Mouse (Mus musculus) limb, embryonic 15.5 days (tissue): ENCODE data around the gene Bglap3. TPM values are rescaled to one million over a fixed set of nuclear protein-coding genes. Genes with fewer than 3 reads are reported as not detected.
"Not testable (repeated sequence)": the region's sequence is repeated elsewhere in the genome, so short reads cannot be mapped to it uniquely, and the experiment has no call there.

ENCODE experiments used
- ATAC-seq: fragments of 200-750 bp; cut with Nextera tagmentation; 2 replicates; pipeline ENCODE4 v1.8.0; 2017; ENCODE audit warnings: low read depth, moderate TSS enrichment; ENCODE audit not compliant: insufficient number of reproducible peaks, low FRiP score, low TSS enrichment
- H3K27ac ChIP-seq: fragments of 300-500 bp; sonication (generic); 2 replicates; pipeline ENCODE4 v1.5.1; 2015; ENCODE audit warnings: moderate library complexity, mild to moderate bottlenecking, inconsistent platforms
- H3K27me3 ChIP-seq: fragments of 300-500 bp; sonication (generic); 2 replicates; pipeline ENCODE4 v1.6.1; 2015; ENCODE audit warnings: inconsistent platforms
- H3K36me3 ChIP-seq: fragments of 300-500 bp; sonication (generic); 2 replicates; pipeline ENCODE4 v1.6.1; 2015; ENCODE audit warnings: inconsistent platforms
- H3K4me1 ChIP-seq: fragments of 300-500 bp; sonication (generic); 2 replicates; pipeline ENCODE4 v1.6.1; 2015; ENCODE audit warnings: inconsistent platforms
- H3K4me2 ChIP-seq: fragments of 300-500 bp; sonication (generic); 2 replicates; pipeline ENCODE4 v1.6.1; 2015; ENCODE audit warnings: mild to moderate bottlenecking, inconsistent platforms
- H3K4me3 ChIP-seq: fragments of 300-500 bp; sonication (generic); 2 replicates; pipeline ENCODE4 v1.5.1; 2015; ENCODE audit warnings: mild to moderate bottlenecking, inconsistent platforms
- H3K9ac ChIP-seq: fragments of 300-500 bp; sonication (generic); 2 replicates; pipeline ENCODE4 v1.6.1; 2015; ENCODE audit warnings: inconsistent platforms
- H3K9me3 ChIP-seq: fragments of 300-500 bp; sonication (generic); 2 replicates; pipeline ENCODE4 v1.6.1; 2016; ENCODE audit warnings: inconsistent platforms
- WGBS: fragments of 180-500 bp; shearing (Covaris S2); methylation state at CpG from one replicate; pipeline ENCODE4 v1.1.7; 2015; 5-methylcytosine and 5-hydroxymethylcytosine counted together
- polyA plus RNA-seq: library from polyadenylated mRNA; unstranded; fragments of >200 nt; fragmentation: Nextera tagmentation; extraction: Ambion mirVana; gene quantifications from 2 replicates; pipeline ENCODE4 v1.2.1, GENCODE M21; 2015

The Bglap3 gene
- polyA plus RNA-seq, 1 experiment from 2014 or later, result 34.8 TPM

DNA sequence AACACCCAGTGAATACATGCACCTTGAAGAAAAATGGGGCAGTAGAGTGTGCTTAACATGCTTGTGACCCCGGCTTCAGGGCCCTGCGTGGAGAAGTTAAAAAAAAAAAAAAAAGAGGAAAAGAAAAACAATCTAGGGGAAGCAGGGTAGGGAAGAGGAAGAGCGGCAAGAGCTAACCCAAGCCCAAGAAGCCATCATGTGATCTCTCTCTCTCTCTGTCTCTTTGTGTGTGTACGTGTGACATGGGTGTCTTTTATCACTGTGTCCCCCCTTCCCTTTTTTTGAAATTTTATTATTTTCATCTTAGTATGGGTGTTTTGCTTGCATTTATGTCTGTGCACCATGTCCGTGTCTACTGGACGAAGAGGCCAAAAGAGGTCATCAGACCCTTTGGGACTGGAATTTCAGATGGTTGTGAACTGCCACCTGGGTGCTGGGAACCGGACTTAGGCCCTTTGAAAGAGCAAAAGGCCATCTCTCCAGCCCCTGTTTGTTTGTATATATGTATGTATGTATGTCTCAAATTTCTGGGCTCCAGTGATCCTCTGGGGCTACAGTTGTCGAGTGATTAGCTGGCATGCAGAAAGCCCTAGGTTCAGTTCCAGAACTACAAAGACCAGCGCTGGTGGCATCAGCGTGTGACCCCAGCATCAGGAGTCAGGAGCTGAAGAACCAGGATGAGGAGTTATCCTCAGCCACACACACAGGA, 31.1 kb upstream of the Bglap3 start:
- no peak for ATAC-seq
- no peak overlapping the region for H3K9ac ChIP-seq
- no peaks in the 10 kb centered on the region for H3K9me3 ChIP-seq
- no peak overlapping the region for H3K4me3 ChIP-seq
- no peak overlapping the region for H3K27ac ChIP-seq
- peaks cover 19% of the 10 kb centered on the region for H3K4me1 ChIP-seq
- WGBS, result 90% methylated on average over 10 of the region's 10 CpGs
- no peak overlapping the region for H3K4me2 ChIP-seq
- H3K36me3 ChIP-seq, result peaks cover 17% of the 10 kb centered on the region
- H3K27me3 ChIP-seq, result no peaks in the 10 kb centered on the region

DNA sequence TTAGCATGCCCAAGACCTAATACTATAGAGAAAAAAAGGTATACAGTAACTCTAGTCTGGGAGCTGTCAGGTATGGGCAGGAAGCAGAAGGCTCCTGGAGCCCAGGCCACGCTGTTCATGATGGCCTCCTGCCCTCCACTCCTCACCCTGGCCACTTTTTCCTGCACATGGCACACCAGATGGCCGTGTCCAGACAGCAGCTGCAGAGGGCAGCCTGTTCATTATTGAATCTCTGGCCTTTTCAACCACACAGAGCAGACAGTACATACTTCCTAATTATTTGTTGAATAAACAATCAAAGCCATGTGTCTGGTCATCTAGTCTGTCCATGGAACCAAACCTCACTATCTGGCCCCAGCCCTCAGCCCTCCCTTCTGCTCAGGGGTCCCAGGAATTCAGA, 26.1 kb upstream of the Bglap3 start:
- no peak overlapping the region for H3K9ac ChIP-seq
- H3K9me3 ChIP-seq, result no peaks in the 10 kb centered on the region
- no peak overlapping the region for H3K4me2 ChIP-seq
- H3K4me1 ChIP-seq, result no peaks in the 10 kb centered on the region
- H3K27ac ChIP-seq, result no peak overlapping the region
- 74% methylated on average over 2 of the region's 2 CpGs for WGBS
- no peaks in the 10 kb centered on the region for H3K27me3 ChIP-seq
- no peak overlapping the region for H3K4me3 ChIP-seq
- no peak for ATAC-seq
- H3K36me3 ChIP-seq, result peaks cover 29% of the 10 kb centered on the region

DNA sequence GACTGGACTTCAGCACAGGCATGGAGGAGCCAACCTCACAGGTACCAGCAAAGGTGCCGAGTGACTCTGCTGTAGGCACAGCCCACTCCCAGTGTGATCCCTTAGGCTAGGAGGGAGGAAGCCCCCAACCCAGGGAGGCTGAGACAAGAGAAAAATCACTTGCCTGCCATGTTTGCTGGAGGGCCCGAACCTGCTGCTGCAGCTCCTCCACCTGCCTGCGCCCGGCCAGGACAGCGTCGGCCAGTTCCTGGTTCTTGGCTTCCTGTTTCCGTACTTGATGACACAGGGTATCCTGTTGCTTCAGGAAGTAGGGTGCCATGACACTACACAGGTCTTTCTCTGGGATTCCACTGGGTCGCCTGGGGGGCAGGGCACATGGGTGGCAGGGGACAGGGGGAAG, 23.2 kb upstream of the Bglap3 start:
- Histone ChIP-seq H3K36me3 (peaks cover 24% of the 10 kb centered on the region), H3K4me3 (no peak overlapping the region), H3K9me3 (no peaks in the 10 kb centered on the region), H3K4me2 (no peak overlapping the region), H3K27ac (no peak overlapping the region), H3K4me1 (no peaks in the 10 kb centered on the region), H3K27me3 (no peaks in the 10 kb centered on the region), H3K9ac (no peak overlapping the region)
- WGBS, result 90% methylated on average over 8 of the region's 8 CpGs
- ATAC-seq, result no peak

DNA sequence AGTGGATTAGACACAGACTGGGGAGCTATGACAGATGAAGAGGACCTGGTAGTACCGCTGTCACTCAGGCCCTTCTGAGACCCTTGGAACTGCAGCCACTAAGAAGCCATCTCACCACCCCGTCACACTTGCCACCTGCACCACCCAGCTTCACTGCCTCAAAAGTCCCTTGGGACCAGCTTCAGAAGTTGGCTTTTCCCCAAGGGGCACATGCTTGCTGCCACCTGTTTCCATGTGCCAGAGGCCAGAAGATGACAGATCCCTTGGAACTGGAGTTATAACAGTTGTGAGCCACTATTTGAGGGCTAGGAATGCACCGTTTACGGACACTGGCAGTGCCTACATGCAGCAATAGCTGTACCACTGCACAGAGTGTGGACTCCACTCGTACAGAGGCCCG, 22.7 kb upstream of the Bglap3 start:
- Histone ChIP-seq H3K27ac (no peak overlapping the region), H3K9me3 (no peaks in the 10 kb centered on the region), H3K4me1 (no peaks in the 10 kb centered on the region), H3K27me3 (no peaks in the 10 kb centered on the region), H3K36me3 (peaks cover 24% of the 10 kb centered on the region), H3K4me2 (no peak overlapping the region), H3K4me3 (no peak overlapping the region), H3K9ac (no peak overlapping the region)
- 93% methylated on average over 6 of the region's 6 CpGs for WGBS
- no peak for ATAC-seq

DNA sequence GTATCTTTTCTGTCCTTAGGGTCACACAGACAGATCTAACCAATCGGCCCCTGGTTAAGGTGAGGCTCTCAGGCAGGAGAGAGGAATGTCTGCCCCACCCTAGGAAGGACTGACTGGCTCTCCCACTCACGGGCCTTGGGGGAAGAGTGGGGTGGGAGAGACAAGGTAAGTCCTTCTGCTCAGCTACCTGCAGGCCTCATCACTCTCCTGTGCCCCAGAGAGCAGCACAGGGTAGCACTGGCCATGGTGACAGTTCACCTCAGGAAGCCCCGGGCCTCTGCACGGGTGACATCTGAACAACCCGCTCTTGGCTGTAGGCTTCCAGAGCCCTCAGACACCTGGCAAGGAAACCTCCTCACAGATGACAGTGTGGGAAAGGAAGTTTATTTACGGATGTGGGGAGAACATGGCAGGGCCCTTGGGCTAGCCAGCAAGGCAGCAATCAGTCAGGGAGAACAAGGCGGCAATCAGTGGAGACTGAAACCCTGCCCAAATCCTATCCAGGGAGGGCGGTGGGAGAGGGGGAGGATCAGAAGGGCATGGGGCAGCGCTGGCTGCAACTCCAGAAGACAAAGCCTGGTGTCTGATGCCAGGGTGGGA, 21.3 kb upstream of the Bglap3 start:
- Histone ChIP-seq H3K36me3 (peaks cover 18% of the 10 kb centered on the region), H3K4me3 (no peak overlapping the region), H3K27ac (no peak overlapping the region), H3K9me3 (no peaks in the 10 kb centered on the region), H3K4me2 (no peak overlapping the region), H3K27me3 (no peaks in the 10 kb centered on the region), H3K9ac (no peak overlapping the region), H3K4me1 (no peaks in the 10 kb centered on the region)
- ATAC-seq, result no peak
- WGBS, result 77% methylated on average over 9 of the region's 9 CpGs

DNA sequence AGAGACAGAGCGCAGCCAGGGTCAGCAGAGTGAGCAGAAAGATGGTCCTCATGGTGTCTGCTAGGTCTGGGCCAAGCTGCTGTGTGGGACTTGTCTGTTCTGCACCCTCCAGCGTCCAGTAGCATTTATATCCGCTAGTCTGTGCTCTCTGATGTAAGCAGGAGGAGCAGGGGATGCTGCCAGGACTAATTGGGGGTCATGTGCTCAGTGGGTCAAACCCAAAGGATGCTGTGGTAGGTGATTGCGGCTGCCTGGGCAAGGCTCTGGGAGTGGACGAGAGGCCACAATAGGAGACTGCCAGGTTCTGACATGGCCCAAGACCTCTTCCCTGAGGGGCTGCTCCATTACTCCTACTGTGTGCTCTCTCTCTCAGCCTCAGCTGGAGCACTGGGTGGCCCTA, 11.8 kb upstream of the Bglap3 start, which contains the start of gene Bglap:
Gene Bglap, minus strand, starts transcription at position 101 of the 400 bp plus-strand sequence.
- Histone ChIP-seq H3K27me3 (no peaks in the 10 kb centered on the region), H3K4me3 (no peak within 1 kb of the TSS), H3K4me1 (peaks cover 4% of the 10 kb centered on the region; the same call in 1 of the 2 replicates), H3K27ac (no peak within 1 kb of the TSS), H3K4me2 (no peak within 1 kb of the TSS), H3K36me3 (no peaks in the 10 kb centered on the region), H3K9ac (no peak within 1 kb of the TSS), H3K9me3 (no peaks in the 10 kb centered on the region)
- ATAC-seq, result peak; percentile 41; the same call in 1 of the 2 replicates
- WGBS, result 77% methylated on average over 5 of the region's 5 CpGs

DNA sequence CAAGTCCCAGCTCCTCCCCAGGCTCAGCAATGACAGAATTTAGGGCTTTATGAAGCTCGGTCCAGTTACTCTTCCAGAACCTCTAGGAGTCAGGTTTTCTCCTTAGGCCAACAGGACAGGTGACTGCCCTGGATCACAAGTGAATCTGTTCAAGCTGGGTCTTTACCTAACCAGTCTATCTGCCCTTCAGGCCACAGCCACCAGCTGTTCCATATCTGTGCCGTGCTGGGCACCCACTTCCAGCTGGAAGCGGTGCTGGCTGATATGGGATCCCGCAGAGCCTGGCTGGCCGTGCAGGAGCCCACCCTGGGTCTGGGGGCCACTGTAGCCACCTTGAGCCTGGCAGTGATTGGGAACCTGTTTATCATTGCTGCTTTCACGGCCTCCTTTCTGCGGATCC, 9.8 kb upstream of the Bglap3 start:
- not testable (repeated sequence) for H3K9me3 ChIP-seq, H3K27me3 ChIP-seq, H3K36me3 ChIP-seq, H3K27ac ChIP-seq, H3K9ac ChIP-seq, H3K4me3 ChIP-seq, H3K4me1 ChIP-seq, H3K4me2 ChIP-seq
- 0 out of 2 replicates have a peak, but pooled peaks have one; percentile 18 for ATAC-seq
- WGBS, result 36% methylated on average over 2 of the region's 7 CpGs

DNA sequence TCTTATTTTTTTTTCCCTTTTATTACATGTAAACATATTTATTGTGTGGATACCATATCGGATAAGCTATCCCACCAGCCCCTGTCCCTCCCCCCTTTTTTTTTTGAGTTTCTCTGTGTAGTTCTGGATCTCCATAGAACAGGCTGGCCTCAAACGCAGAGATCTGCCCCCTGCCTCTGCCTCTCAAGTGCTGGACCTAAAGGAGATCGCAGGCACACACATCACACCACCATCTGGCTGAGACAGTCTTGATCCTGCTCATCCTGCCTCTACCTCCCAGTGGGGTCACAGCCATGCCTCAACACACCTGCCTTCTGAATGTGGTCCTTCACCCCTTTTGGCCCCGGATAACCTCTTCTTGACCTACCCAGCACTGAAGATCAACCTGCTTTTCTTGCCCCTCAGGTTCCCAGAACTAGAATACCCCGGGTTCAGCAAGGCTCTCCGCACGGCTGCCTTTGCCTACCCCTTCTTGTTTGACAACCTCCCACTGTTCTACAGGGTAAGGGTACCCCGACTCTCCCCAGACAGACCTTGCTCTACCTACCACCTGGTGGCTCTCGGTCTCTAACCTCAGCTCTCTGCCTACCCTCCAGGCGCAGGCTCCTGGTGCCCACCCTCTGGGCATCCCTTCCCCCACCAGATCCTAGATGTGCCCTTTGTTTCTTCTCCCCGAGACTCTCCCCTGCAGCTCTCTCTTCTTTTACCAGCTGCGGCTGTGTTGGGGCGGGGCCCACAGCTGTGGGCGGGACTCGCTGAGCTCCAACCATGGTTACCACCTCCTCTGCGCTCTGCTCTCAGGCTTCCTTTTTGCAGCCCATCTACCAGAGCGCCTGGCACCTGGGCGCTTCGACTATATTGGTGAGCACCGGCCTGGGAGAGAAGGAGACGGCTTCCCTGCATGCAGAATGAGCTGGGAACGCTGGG, 9.1 kb upstream of the Bglap3 start:
- not testable (repeated sequence) for H3K9ac ChIP-seq, H3K4me1 ChIP-seq, H3K36me3 ChIP-seq, H3K27me3 ChIP-seq, H3K9me3 ChIP-seq
- Histone ChIP-seq H3K27ac (peak overlapping the region; percentile 50; the same call in 1 of the 2 replicates), H3K4me3 (peak overlapping the region; percentile 27), H3K4me2 (peak overlapping the region; percentile 43)
- 0 out of 2 replicates have a peak, but pooled peaks have one; percentile 69 for ATAC-seq
- WGBS, result 7% methylated on average over 20 of the region's 22 CpGs

DNA sequence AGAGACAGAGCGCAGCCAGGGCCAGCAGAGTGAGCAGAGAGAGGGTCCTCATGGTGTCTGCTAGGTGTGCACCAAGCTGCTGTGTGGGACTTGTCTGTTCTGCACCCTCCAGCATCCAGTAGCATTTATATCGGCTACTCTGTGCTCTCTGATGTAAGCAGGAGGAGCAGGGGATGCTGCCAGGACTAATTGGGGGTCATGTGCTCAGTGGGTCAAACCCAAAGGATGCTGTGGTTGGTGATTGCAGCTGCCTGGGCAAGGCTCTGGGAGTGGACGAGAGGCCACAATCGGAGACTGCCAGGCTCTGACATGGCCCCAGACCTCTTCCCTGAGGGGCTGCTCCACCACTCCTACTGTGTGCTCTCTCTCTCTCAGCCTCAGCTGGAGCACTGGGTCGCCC, 6.1 kb upstream of the Bglap3 start, which contains the start of gene Bglap2:
Gene Bglap2, minus strand, starts transcription at position 101 of the 400 bp plus-strand sequence.
- not testable (repeated sequence) for H3K4me3 ChIP-seq, H3K4me1 ChIP-seq, H3K36me3 ChIP-seq, H3K9ac ChIP-seq, H3K9me3 ChIP-seq, H3K4me2 ChIP-seq, H3K27me3 ChIP-seq, H3K27ac ChIP-seq, ATAC-seq
- WGBS, result 81% methylated on average over 5 of the region's 5 CpGs

DNA sequence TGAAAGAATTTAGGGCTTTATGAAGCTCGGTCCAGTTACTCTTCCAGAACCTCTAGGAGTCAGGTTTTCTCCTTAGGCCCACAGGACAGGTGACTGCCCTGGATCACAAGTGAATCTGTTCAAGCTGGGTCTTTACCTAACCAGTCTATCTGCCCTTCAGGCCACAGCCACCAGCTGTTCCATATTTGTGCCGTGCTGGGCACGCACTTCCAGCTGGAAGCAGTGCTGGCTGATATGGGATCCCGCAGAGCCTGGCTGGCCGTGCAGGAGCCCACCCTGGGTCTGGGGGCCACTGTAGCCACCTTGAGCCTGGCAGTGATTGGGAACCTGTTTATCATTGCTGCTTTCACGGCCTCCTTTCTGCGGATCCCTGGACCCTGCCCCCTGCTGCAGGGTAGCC, 4.1 kb upstream of the Bglap3 start:
- H3K4me2 ChIP-seq, result peak overlapping the region; percentile 56
- not testable (repeated sequence) for ATAC-seq, H3K27me3 ChIP-seq, H3K9me3 ChIP-seq, H3K27ac ChIP-seq, H3K9ac ChIP-seq, H3K4me1 ChIP-seq, H3K36me3 ChIP-seq
- WGBS, result 22% methylated on average over 7 of the region's 7 CpGs
- peak overlapping the region; percentile 25; the same call in 1 of the 2 replicates for H3K4me3 ChIP-seq

DNA sequence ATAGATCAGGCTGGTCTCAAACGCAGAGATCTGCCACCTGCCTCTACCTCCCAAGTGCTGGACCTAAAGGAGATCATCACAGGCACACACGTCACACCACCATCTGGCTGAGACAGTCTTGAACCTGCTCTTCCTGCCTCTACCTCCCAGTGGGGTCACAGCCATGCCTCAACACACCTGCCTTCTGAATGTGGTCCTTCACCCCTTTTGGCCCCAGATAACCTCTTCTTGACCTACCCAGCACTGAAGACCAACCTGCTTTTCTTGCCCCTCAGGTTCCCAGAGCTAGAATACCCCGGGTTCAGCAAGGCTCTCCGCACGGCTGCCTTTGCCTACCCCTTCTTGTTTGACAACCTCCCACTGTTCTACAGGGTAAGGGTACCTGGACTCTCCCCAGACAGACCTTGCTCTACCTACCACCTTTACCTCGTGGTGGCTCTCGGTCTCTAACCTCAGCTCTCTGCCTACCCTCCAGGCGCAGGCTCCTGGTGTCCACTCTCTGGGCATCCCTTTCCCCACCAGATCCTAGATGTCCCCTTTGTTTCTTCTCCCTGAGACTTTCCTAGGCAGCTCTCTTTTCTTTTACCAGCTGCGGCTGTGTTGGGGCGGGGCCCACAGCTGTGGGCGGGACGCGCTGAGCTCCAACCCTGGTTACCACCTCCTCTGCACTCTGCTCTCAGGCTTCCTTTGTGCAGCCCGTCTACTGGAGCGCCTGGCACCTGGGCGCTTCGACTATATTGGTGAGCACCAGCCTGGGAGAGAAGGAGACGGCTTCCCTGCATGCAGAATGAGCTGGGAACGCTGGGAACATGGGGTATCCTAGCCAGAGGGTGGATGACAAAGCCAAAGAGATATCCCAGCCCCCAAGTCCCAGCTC, 3.4 kb upstream of the Bglap3 start:
- peak overlapping the region; percentile 56 for H3K4me2 ChIP-seq
- H3K27ac ChIP-seq, result peak overlapping the region; percentile 59
- H3K9me3 ChIP-seq, H3K36me3 ChIP-seq, H3K9ac ChIP-seq, H3K27me3 ChIP-seq, H3K4me1 ChIP-seq: not testable (repeated sequence)
- 10% methylated on average over 19 of the region's 19 CpGs for WGBS
- peak overlapping the region; percentile 25 for H3K4me3 ChIP-seq
- peak; percentile 76 for ATAC-seq
